Mouse (Mus musculus) lung, adult 2 months (tissue): ENCODE results near the gene Tnfrsf4.

ENCODE experiments used
- CTCF ChIP-seq: fragments of 200-500 bp; IDR thresholded peaks from 2 replicates; pipeline ENCODE4 v1.5.1; 2011; ENCODE audit warnings: mild to moderate bottlenecking, low read length, control low read depth; ENCODE audit not compliant: insufficient read depth
- POLR2A ChIP-seq: fragments of 200-500 bp; IDR thresholded peaks from 2 replicates; pipeline ENCODE4 v1.6.1; 2011; ENCODE audit warnings: low read depth, mild to moderate bottlenecking, control low read depth, low read length, borderline replicate concordance; ENCODE audit errors: extremely low read depth

GRCm38 (mm10) chr4:156049779-156050178 is 36.1 kb downstream of the Tnfrsf4 start:
- TF ChIP-seq CTCF: no peak
- TF ChIP-seq POLR2A: no peak
